Mouse (Mus musculus): ENCODE results near the gene Dnmt3c. TPM values are rescaled to one million over a fixed set of nuclear protein-coding genes. Genes with fewer than 3 reads are reported as not detected.
A peak's percentile ranks its signal among the peaks of the same experiment; 100 is the strongest.
"Not testable (repeated sequence)": the region's sequence is repeated elsewhere in the genome, so short reads cannot be mapped to it uniquely, and the experiment has no call there.

Gene Dnmt3c
- 0.07 TPM in 1 of 2 replicates, not detected in the other for polyA plus RNA-seq (2012; rRNA removed)

GRCm38 (mm10) chr2:153696352-153696751 lies at the start of gene Dnmt3c:
TSS of gene Dnmt3c (plus strand) at chr2:153696652.
- Histone ChIP-seq H3K27me3 (replicated peaks; ENCODE audit: control insufficient read depth, insufficient read depth, low read length) (no peaks in the 10 kb centered on the region), H3K4me1 (ENCODE audit: control insufficient read depth, insufficient read depth, low read length) (peaks cover 3% of the 10 kb centered on the region; the same call in 1 of the 2 replicates), H3K36me3 (ENCODE audit: control insufficient read depth, insufficient read depth, low read length) (no peaks in the 10 kb centered on the region), H3K27ac (ENCODE audit: insufficient read depth, low read depth, low read length) (no peak within 1 kb of the TSS), H3K4me3 (ENCODE audit: insufficient read depth, low read depth, low read length) (no peak within 1 kb of the TSS)
- DNase-seq, result no peak
- TF ChIP-seq CTCF (conservative IDR thresholded peaks at IDR 0.05; ENCODE audit: insufficient read depth, insufficient read length, low read depth, low read length) (no peak), POLR2A (IDR thresholded peaks at IDR 0.05; ENCODE audit: low read depth, low read length) (no peak)

- H3K36me3 ChIP-seq (ENCODE audit: control insufficient read depth, insufficient read depth, low read length), result no peaks in the 10 kb centered on the region
- no peak overlapping the region for H3K27ac ChIP-seq (ENCODE audit: insufficient read depth, low read depth, low read length)
- 36% methylated on average over 14 of the region's 14 CpGs for WGBS
- no peaks in the 10 kb centered on the region for H3K4me1 ChIP-seq (ENCODE audit: control insufficient read depth, insufficient read depth, low read length)
- no peaks in the 10 kb centered on the region for H3K27me3 ChIP-seq (replicated peaks; ENCODE audit: control insufficient read depth, insufficient read depth, low read length)
- DNase-seq, result no peak
- TF ChIP-seq CTCF (conservative IDR thresholded peaks at IDR 0.05; ENCODE audit: insufficient read depth, insufficient read length, low read depth, low read length), result no peak
- TF ChIP-seq POLR2A (IDR thresholded peaks at IDR 0.05; ENCODE audit: low read depth, low read length), result no peak
- peak overlapping the region; percentile 76 for H3K4me3 ChIP-seq (ENCODE audit: insufficient read depth, low read depth, low read length)
Measured at GRCm38 (mm10) chr2:153648773-153649297, 47.6 kb upstream of the Dnmt3c start.

- Histone ChIP-seq H3K27ac (ENCODE audit: insufficient read depth, low read depth, low read length) (no peak within 1 kb of the TSS), H3K4me1 (ENCODE audit: control insufficient read depth, insufficient read depth, low read length) (no peaks in the 10 kb centered on the region), H3K36me3 (ENCODE audit: control insufficient read depth, insufficient read depth, low read length) (no peaks in the 10 kb centered on the region), H3K4me3 (ENCODE audit: insufficient read depth, low read depth, low read length) (peak within 1 kb of the TSS; percentile 76), H3K27me3 (replicated peaks; ENCODE audit: control insufficient read depth, insufficient read depth, low read length) (no peaks in the 10 kb centered on the region)
- under 1% methylated on average over 89 of the region's 93 CpGs for WGBS
- no peak for TF ChIP-seq CTCF (conservative IDR thresholded peaks at IDR 0.05; ENCODE audit: insufficient read depth, insufficient read length, low read depth, low read length)
- TF ChIP-seq POLR2A (IDR thresholded peaks at IDR 0.05; ENCODE audit: low read depth, low read length), result no peak
- peak; percentile 70 for DNase-seq
Measured at GRCm38 (mm10) chr2:153649298-153650013, 47.0 kb upstream of the Dnmt3c start, which contains the start of gene Dnmt3b. TSS of gene Dnmt3b (plus strand) at chr2:153649450.

GRCm38 (mm10) chr2:153650014-153650687 lies 46.3 kb upstream of the Dnmt3c start:
- Histone ChIP-seq H3K4me1 (ENCODE audit: control insufficient read depth, insufficient read depth, low read length) (no peaks in the 10 kb centered on the region), H3K4me3 (ENCODE audit: insufficient read depth, low read depth, low read length) (peak overlapping the region; percentile 76), H3K27me3 (replicated peaks; ENCODE audit: control insufficient read depth, insufficient read depth, low read length) (no peaks in the 10 kb centered on the region), H3K27ac (ENCODE audit: insufficient read depth, low read depth, low read length) (no peak overlapping the region), H3K36me3 (ENCODE audit: control insufficient read depth, insufficient read depth, low read length) (no peaks in the 10 kb centered on the region)
- DNase-seq, result peak; percentile 47
- 8% methylated on average over 28 of the region's 28 CpGs for WGBS
- TF ChIP-seq CTCF (conservative IDR thresholded peaks at IDR 0.05; ENCODE audit: insufficient read depth, insufficient read length, low read depth, low read length) (no peak), POLR2A (IDR thresholded peaks at IDR 0.05; ENCODE audit: low read depth, low read length) (no peak)

- no peak for DNase-seq
- H3K27ac ChIP-seq (ENCODE audit: insufficient read depth, low read depth, low read length), result no peak overlapping the region
- H3K4me1 ChIP-seq (ENCODE audit: control insufficient read depth, insufficient read depth, low read length), result peaks cover 4% of the 10 kb centered on the region; the same call in 1 of the 2 replicates
- H3K27me3 ChIP-seq (replicated peaks; ENCODE audit: control insufficient read depth, insufficient read depth, low read length), result no peaks in the 10 kb centered on the region
- WGBS, result 91% methylated on average over 3 of the region's 3 CpGs
- TF ChIP-seq CTCF (conservative IDR thresholded peaks at IDR 0.05; ENCODE audit: insufficient read depth, insufficient read length, low read depth, low read length) (no peak), POLR2A (IDR thresholded peaks at IDR 0.05; ENCODE audit: low read depth, low read length) (no peak)
- no peak overlapping the region for H3K4me3 ChIP-seq (ENCODE audit: insufficient read depth, low read depth, low read length)
- H3K36me3 ChIP-seq (ENCODE audit: control insufficient read depth, insufficient read depth, low read length), result no peaks in the 10 kb centered on the region
Measured at GRCm38 (mm10) chr2:153651681-153652080, 44.8 kb upstream of the Dnmt3c start.

GRCm38 (mm10) chr2:153657659-153658058 lies 38.8 kb upstream of the Dnmt3c start:
- DNase-seq; H3K27me3 ChIP-seq (replicated peaks; ENCODE audit: control insufficient read depth, insufficient read depth, low read length); H3K27ac ChIP-seq (ENCODE audit: insufficient read depth, low read depth, low read length); H3K4me3 ChIP-seq (ENCODE audit: insufficient read depth, low read depth, low read length); H3K36me3 ChIP-seq (ENCODE audit: control insufficient read depth, insufficient read depth, low read length): not testable (repeated sequence)
- WGBS, result 38% methylated on average over 7 of the region's 8 CpGs
- peaks cover 11% of the 10 kb centered on the region; the same call in 1 of the 2 replicates for H3K4me1 ChIP-seq (ENCODE audit: control insufficient read depth, insufficient read depth, low read length)

GRCm38 (mm10) chr2:153660616-153661015 lies 35.8 kb upstream of the Dnmt3c start:
- Histone ChIP-seq H3K27ac (ENCODE audit: insufficient read depth, low read depth, low read length) (no peak overlapping the region), H3K4me3 (ENCODE audit: insufficient read depth, low read depth, low read length) (no peak overlapping the region), H3K36me3 (ENCODE audit: control insufficient read depth, insufficient read depth, low read length) (no peaks in the 10 kb centered on the region; the same call in 1 of the 2 replicates), H3K27me3 (replicated peaks; ENCODE audit: control insufficient read depth, insufficient read depth, low read length) (no peaks in the 10 kb centered on the region), H3K4me1 (ENCODE audit: control insufficient read depth, insufficient read depth, low read length) (peaks cover 11% of the 10 kb centered on the region; the same call in 1 of the 2 replicates)
- 60% methylated on average over 3 of the region's 3 CpGs for WGBS
- no peak for TF ChIP-seq CTCF (conservative IDR thresholded peaks at IDR 0.05; ENCODE audit: insufficient read depth, insufficient read length, low read depth, low read length)
- TF ChIP-seq POLR2A (IDR thresholded peaks at IDR 0.05; ENCODE audit: low read depth, low read length), result no peak
- no peak for DNase-seq
